Mouse (Mus musculus): Measurements from ENCODE around the gene Rcan2. TPM values are rescaled to one million over a fixed set of nuclear protein-coding genes. Genes with fewer than 3 reads are reported as not detected.
"Not testable (repeated sequence)": the region's sequence is repeated elsewhere in the genome, so short reads cannot be mapped to it uniquely, and the experiment has no call there.

Gene Rcan2
- total RNA-seq, 2 experiments from 2014 or later, result 73.2 to 74.3 TPM

DNA sequence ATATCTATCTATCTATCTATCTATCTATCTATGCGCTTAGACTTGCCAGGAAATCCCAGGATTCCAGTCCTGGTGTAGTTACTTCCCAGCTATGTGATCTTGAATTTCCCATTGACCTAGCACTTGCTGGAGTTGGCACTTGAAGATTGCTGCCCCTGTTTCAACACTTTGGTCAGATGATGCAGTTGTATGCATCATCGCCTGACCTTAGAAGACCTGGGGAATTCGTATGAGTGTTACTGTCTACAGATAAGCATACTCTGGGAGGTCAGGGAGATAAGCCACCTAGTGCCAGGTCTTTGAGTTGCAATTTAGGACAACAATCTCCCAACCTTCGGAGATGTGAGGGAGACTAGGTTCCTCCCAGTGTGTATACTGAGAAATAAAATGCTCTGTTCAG is 5.7 kb downstream of the Rcan2 start:
- peak; percentile 34 for TF ChIP-seq CTCF (conservative IDR thresholded peaks at IDR 0.05)
- no peak for DNase-seq (ENCODE audit: low spot score in 2 of 2)

DNA sequence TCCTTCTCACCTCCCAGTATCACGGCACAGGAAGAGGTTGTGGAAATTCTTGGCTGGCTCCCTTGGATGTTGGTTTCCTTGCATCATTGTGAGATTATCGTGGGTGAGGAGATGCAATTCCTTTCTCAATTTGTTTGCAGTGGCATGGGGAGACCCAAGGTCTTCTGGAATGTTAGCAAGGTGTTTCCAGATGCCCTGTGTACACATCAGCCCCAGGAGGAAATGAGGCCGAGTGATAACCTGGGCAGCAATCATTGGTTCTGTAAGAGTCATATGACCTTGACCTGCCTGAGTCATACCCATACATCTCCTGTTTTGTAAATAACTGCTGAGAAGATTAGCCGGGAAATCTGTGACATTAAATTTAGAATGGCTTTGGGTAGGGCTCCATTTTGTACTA is 10.3 kb downstream of the Rcan2 start:
- TF ChIP-seq CTCF (conservative IDR thresholded peaks at IDR 0.05), result no peak
- DNase-seq (ENCODE audit: low spot score in 2 of 2), result no peak
- no peak overlapping the region for H3K27ac ChIP-seq
- no peak overlapping the region for H3K4me3 ChIP-seq

More for the DNA sequence above, 5.7 kb downstream of the Rcan2 start:
- Histone ChIP-seq H3K4me3 (no peak overlapping the region), H3K27ac (no peak overlapping the region)

DNA sequence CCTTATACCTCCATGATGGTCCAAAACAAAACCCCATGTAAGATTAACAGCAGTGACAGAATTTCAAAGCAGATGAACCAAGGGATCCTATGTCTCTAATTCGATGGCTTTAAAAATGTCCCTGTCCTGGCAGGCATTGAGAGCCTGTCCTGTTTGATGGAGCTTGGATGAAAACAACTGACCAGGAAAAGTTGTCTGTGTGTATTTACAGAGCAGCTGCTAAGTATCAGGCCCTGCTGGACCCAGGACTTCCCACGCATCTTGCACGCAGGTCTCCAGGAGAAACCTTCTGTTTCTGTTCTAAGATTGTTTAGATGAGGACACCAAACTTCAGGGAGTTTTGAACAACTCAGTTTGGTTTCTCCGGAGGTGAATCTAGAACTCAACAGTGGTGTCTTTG is 14.2 kb downstream of the Rcan2 start:
- DNase-seq (ENCODE audit: low spot score in 2 of 2), result no peak
- no peak overlapping the region for H3K4me3 ChIP-seq
- no peak for TF ChIP-seq CTCF (conservative IDR thresholded peaks at IDR 0.05)

DNA sequence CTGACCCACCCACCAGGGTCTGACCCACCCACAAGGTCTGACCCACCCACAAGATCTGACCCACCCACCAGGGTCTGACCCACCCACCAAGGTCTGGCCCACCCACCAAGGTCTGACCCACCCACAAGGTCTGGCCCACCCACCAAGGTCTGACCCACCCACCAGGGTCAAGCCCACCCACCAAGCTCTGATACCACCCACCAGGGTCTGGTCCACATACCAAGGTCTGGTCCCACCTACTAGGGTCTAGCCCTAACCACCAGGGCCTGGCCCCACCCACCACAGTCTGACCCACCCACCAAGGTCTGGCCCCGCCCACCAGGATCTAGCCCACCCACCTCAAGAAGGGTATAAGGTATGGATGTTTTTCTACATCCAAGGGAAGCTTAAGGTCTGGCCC is 15.3 kb downstream of the Rcan2 start:
- no peak for TF ChIP-seq CTCF (conservative IDR thresholded peaks at IDR 0.05)
- H3K27ac ChIP-seq, result no peak overlapping the region
- no peak overlapping the region for H3K4me3 ChIP-seq

More for the DNA sequence above, 14.2 kb downstream of the Rcan2 start:
- H3K27ac ChIP-seq, result no peak overlapping the region

DNA sequence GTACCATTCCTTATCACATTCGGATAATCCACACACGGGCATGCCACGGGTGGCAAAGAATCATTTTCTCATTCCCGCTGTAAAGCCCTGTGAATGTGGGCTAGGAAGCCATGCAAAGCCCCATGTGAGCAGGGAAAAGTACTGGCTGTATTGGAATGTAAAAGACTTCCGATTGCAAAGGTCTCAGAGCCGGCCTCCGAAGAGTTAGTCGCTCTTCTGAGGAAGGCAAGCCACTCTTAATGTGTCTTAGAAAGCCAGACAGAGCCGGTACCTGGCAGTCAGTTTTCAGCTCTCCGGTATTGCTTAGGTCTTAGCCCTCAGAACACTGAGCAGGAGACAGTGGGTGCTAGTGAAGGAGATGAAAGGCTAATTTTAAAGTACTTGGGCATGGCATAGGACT is 16.0 kb downstream of the Rcan2 start:
- no peak for TF ChIP-seq CTCF (conservative IDR thresholded peaks at IDR 0.05)
- no peak for DNase-seq (ENCODE audit: low spot score in 2 of 2)
- Histone ChIP-seq H3K4me3 (no peak overlapping the region), H3K27ac (no peak overlapping the region)

More for the DNA sequence above, 15.3 kb downstream of the Rcan2 start:
- DNase-seq (ENCODE audit: low spot score in 2 of 2), result no peak

DNA sequence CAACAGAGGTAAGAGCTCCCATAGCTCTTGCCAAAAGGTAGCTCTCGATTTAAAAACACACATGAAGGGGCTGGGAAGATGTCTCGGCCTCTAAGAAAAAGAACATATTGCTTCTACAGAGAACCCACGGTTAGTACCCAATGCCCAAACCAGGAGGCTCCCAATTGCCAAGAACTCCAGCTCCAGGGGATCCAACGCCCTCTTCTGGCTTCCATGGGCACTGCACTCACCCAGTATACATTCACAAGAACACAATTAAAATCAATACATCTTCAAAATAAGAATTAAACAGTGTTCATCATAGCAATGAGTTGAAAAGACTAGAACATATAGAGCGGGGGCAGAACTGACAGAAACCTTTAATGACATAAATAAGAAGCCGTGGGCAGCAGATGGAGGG is 17.2 kb downstream of the Rcan2 start:
- Histone ChIP-seq H3K4me3 (no peak overlapping the region), H3K27ac (no peak overlapping the region)
- peak; percentile 46 for TF ChIP-seq CTCF (conservative IDR thresholded peaks at IDR 0.05)
- DNase-seq (ENCODE audit: low spot score in 2 of 2), result no peak

DNA sequence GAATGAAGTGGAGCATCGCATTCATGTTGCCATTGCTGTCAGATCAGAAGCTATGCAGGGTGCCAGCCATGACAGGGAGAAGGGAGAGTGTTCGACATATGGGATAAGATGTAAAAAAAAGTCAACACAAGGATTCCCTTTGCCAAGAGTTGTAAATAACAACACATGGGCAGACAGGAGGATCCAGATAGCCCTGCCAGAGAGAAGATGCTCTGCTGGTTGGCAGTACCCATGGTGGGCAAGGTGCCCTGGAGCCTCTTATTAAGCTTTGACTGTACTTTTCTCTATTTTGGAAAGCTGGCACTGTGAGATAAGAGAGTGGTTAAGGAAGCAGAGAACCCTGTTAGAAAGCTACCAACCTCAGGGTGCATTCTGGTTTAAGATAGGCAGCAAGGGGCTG is 19.8 kb downstream of the Rcan2 start:
- DNase-seq (ENCODE audit: low spot score in 2 of 2), result peak in 1 of 2 experiments; percentile 12
- Histone ChIP-seq H3K27ac (no peak overlapping the region), H3K4me3 (no peak overlapping the region)
- TF ChIP-seq CTCF (conservative IDR thresholded peaks at IDR 0.05), result no peak

DNA sequence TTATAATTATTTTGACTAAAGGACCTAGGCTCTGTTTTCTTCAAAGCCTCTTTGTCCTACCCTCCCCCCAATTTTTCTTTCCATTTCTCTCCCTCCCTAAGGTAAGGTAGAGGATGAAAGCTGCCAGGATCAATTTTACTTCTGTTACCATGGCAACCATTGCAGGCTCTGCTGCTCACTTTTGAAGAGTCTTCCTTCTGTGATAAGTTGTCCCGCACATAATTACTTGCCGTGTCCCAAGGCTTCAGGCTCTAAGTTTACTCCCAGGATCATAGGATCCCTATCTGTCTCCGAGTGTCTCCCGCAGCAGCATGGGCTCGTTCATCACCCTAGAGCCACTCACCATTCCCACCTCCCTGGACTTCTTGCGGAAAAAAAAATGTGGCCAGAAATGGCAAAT is 21.1 kb downstream of the Rcan2 start:
- TF ChIP-seq CTCF (conservative IDR thresholded peaks at IDR 0.05), result no peak
- DNase-seq (ENCODE audit: low spot score in 2 of 2), result no peak
- H3K27ac ChIP-seq, result no peak overlapping the region
- no peak overlapping the region for H3K4me3 ChIP-seq

DNA sequence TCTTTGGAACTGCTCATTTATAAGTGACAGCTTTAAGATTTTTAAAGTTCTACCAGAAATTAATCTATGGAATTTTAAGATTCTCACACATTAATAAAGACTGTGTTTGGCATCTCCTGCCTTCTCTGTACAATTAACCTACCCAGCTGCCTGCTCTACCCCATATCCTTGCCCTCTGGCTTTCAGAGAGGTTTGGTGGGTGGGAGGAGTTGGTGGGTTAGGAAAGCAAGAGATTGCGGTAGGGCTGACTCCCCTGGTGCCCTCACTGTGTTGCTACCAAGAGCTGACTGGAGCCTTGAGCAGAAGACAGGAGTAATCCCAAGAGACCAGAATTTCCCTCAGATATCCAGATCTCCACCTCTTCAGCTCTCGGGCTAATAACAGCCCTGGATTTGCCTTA is 21.5 kb downstream of the Rcan2 start:
- no peak overlapping the region for H3K4me3 ChIP-seq
- DNase-seq (ENCODE audit: low spot score in 2 of 2), result no peak
- TF ChIP-seq CTCF (conservative IDR thresholded peaks at IDR 0.05), result no peak
- no peak overlapping the region for H3K27ac ChIP-seq

DNA sequence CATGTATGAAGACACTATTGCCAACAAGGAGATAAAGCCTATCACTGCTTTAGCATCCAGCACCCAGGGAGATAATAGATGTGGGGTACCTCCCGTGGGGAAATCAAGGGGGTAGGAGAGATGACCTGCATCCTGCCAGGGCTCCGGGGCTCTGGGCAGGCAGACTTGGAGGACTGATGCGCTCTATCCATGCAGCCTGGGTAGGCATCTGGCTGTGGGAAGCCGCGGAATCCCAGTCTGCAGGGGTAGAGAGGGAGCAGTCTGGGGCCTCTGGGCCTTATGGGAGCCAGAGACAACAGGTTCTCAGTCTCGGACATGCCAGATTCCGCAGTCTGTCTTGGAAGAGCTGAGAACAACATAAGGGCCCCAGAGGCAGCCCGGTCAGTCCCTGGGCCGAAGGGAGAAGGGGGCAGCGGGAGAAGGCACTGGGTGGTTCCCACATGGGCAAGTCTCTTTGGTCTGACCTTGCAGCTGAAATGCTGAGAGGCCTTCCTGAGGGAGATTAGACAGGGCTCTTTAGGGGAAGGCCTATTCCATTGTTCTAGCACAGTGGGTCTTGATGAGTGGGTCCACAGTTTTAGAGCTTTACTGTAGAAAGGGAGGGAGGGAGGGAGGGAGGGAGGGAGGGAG is 23.7 kb downstream of the Rcan2 start:
- TF ChIP-seq CTCF (conservative IDR thresholded peaks at IDR 0.05), result no peak
- no peak overlapping the region for H3K27ac ChIP-seq

DNA sequence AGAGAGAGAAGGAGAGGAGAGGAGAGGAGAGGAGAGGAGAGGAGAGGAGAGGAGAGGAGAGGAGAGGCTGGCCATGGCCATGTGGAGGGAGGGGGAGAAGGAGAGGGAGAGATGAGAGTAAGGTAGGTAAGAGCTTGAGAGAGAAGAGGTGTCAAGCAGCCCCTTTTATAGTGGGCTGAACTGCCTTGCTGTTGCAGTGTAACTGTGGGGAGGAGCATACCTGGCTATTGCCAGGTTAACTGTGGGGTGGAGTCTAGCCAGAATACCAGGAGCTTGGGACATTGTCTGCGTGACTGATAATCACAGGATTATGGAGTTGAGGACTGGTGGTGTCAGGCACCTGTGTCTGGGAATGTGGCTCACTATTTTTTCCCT is 24.2 kb downstream of the Rcan2 start:
- not testable (repeated sequence) for DNase-seq (ENCODE audit: low spot score in 2 of 2); H3K27ac ChIP-seq; H3K4me3 ChIP-seq

More for the DNA sequence above, 23.7 kb downstream of the Rcan2 start:
- no peak for DNase-seq (ENCODE audit: low spot score in 2 of 2)
- no peak overlapping the region for H3K4me3 ChIP-seq

DNA sequence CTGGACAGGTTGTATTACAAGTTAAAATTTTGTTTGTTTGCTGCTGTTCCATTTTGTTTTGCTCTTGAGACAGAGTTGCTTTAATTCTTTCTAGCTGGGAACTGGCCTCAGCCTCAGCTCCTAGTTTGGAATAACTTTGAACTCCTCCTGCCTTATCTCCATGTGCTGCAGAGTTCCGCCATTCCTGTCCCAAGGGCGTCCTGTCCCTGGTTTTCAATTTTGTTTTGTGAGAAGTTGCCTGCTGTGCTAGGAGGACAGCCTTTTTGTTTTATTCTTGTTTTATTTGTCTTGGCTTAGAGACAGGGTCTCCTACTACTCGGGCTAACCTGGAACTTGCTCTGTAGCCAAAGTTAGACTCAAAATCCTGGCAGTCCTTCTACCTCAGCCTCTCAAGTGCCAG is 26.1 kb downstream of the Rcan2 start:
- no peak for DNase-seq (ENCODE audit: low spot score in 2 of 2)
- Histone ChIP-seq H3K27ac (no peak overlapping the region), H3K4me3 (no peak overlapping the region)
- TF ChIP-seq CTCF (conservative IDR thresholded peaks at IDR 0.05), result no peak

DNA sequence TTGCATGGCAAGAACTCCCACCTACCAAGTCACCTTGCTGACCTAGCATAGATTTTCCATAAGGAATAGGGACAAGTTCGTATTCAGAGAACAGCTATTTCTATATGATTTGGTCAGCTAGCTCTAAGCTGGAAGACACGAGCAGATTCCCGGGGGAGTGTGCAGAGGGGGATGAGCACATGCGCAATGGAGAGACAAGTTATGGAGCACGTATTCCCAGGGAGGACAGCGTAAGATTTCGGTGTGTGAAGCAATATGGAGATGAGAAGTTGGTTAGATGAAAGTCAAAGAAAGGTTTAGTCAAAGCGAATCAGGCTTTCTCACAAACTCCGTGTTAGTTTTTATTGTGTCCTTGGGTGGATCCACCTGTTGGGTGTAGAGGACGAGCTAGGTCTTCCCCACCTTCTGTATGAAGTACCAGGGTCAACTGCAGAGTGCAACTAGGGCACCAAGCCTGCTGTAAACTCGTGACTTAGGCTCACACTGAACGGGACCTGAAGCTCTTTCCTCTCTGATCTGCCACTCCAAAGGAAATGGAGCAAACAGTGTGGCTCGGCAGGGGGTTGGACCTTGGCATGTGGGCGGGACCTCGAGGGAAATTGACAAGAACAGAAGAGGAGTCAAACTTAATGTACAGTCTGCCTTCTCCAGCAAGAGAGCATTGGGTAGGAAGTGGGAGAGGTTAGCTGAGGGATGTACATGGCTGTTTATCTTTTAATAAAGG is 31.4 kb downstream of the Rcan2 start:
- no peak for DNase-seq (ENCODE audit: low spot score in 2 of 2)

DNA sequence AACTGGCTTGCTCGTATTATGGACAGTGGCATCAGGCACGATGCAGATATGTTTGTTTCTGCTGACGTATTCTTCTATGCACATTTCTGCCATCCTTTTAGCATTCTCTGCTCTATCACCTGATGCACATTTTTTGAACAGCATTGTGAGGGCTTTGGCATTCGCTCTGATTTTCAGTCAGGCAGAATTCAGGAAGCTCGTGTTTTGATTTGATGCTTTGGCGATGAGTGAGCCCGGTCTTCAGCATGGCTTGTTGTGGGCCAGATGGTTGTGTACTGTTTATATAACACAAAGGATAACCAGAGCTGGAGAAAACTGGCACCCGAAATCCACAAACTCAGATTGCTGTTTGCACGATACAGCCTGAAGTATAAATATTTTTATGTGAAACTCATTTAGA is 39.1 kb downstream of the Rcan2 start:
- peak; percentile 16 to 63 for DNase-seq (ENCODE audit: low spot score in 2 of 2)
- H3K4me3 ChIP-seq, result no peak overlapping the region
- no peak for TF ChIP-seq CTCF (conservative IDR thresholded peaks at IDR 0.05)
- no peak overlapping the region for H3K27ac ChIP-seq

More for the DNA sequence above, 31.4 kb downstream of the Rcan2 start:
- no peak for TF ChIP-seq CTCF (conservative IDR thresholded peaks at IDR 0.05)
- no peak overlapping the region for H3K4me3 ChIP-seq
- H3K27ac ChIP-seq, result no peak overlapping the region

Measured in layer of hippocampus, adult 2 months (tissue).